Mouse (Mus musculus) adrenal gland, adult 18-20 months (tissue): ENCODE measurements around the gene Cfap99. TPM values are rescaled to one million over a fixed set of nuclear protein-coding genes. Genes with fewer than 3 reads are reported as not detected.

ENCODE experiments used
- DNase-seq, 2 experiments: peaks; one replicate each; pipeline ENCODE4 v3.0.0; 2021 to 2022; ENCODE audit warnings: low spot score in 2 of 2
- total RNA-seq, 2 experiments: library from RNA; stranded (reverse); gene quantifications; 1 replicate in 1 of 2; 2 replicates in 1 of 2; pipeline ENCODE4 v1.2.3; 2021

Cfap99 gene
- total RNA-seq, 2 experiments from 2014 or later, result not detected

DNA sequence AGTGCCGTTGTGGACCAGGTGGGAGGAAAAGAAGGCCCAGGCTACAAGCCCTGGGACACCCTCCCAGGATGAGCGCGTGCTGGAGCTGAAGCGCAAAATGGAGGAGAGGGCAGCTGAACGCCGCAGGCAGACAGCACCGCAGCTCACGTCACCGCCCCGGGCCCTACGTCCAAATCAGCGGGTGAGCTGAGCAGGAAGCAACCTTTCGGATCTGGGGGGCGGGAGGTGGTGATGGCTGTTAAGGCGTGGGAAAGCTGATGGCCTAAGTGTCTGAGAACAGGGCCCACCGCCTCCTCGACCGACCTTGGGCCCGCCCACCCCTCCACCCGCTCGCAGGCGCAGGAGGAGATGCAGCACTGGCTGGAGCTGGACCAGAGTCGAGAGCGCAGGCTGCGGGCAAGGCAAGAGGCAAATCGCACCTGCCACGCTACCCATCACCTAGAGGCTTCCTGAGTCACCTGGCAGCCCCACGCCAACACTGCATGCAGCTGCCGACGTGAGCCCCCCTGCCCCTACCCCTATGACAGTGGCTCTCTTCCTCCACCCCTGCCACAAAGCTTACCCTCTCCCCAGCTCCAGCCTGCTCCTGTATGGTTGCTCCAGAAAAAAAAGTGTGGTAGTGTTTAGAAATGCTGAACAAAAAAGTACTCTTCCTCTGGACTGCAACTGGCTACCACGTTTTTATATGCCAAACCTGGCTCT is 38.6 kb downstream of the Cfap99 start:
- DNase-seq, result peak; percentile 7 to 34

DNA sequence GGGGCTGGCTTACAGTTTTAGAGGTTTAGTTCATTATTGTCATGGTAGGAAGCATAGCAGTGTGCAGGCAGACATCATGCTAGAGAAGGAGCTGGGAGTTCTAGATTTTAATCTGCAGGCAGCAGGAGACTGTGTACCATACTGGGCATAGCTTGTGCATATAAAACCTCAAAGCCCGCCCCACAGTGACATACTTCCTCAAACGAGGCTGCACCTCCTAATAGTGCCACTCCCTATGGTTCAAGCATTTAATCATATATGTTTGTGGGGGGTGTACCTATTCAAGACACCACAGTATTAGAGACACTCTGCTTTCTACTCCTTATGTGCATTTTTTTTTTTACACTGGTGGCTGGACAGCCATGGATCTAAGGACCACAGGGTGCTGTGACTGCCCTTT is 41.7 kb downstream of the Cfap99 start:
- no peak for DNase-seq

DNA sequence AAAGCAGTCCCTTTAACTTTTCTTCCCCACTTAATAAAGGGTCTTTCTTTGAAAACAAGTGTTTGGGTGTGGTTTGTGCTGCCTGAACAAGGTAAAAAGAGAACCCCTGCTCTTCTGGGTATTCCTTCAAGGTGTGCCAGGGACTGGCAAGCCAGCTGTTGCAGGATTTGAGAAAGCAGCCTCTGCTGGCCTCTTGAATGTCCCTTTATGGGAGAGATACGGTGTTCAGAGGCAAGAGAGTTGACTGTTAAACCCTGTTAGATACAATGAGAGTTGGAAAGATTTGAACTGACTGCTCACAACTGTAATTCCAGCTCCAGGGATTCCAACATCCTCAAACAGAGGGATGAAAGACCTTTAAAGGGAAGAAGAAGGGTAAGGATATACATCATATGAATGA is 45.7 kb downstream of the Cfap99 start:
- no peak for DNase-seq

DNA sequence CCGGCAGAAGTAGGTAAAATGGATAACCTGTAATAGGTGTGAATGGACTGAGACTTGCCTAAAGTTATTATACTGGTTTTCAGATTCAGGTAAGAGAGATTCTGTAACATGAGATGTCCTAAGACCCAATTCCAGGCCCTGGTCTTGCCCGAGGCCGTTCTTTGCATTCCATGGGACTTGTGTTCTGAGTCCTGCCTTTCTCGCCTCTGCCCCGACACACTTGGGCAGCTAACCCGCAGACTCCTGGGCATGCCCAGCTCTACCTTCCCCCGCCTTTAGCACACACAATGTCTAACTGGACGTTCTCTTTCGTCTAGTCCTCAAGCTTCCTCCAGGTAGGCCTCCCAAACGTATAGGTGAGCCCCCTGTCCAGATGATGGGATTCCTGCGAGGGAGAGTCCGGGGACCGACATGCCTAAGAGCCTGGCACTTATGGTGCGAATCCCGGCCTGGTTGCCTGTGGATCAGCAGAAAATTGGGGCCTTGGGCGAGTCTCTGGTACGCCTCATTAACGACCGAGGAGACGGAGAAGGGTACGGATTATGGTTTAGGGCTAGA is 47.2 kb downstream of the Cfap99 start:
- no peak for DNase-seq

DNA sequence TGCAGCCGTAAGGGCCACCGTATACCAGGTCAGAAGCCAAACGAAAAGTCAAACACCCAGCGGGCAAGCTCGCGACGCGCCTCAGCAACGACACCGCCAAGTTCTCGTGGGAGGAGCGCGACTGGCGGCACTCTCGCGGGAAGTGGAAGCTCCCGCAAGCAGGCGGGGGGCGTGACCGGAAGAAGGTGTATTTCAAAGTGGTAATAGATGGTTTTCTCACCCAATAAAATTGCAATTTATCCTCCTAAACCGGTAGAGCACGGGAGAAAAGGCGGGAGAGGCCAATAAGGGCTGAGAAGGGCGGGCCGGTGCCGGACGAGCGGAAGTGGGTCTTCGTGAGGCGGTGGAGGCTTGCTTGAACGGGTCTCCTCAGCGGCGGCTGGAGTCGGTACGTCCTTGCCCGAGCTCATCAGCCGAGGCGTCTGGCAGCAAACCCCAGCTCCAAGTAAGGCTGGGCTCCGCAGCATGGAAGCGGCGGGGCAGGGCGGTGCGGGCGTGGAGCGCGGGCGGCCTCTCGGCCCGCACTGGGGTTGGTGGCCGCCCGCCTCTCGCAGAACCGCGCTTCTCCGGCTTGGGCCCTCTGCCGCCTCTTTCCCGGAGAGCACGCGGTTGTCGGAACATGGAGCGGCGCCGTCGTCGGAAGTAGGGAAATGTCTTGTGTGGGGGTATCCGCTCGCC is 47.8 kb downstream of the Cfap99 start, which contains the start of gene Rnf4:
Rnf4 (plus strand) TSS at position 193 of the 678 bp plus-strand sequence.
- peak; percentile 95 to 97 for DNase-seq

DNA sequence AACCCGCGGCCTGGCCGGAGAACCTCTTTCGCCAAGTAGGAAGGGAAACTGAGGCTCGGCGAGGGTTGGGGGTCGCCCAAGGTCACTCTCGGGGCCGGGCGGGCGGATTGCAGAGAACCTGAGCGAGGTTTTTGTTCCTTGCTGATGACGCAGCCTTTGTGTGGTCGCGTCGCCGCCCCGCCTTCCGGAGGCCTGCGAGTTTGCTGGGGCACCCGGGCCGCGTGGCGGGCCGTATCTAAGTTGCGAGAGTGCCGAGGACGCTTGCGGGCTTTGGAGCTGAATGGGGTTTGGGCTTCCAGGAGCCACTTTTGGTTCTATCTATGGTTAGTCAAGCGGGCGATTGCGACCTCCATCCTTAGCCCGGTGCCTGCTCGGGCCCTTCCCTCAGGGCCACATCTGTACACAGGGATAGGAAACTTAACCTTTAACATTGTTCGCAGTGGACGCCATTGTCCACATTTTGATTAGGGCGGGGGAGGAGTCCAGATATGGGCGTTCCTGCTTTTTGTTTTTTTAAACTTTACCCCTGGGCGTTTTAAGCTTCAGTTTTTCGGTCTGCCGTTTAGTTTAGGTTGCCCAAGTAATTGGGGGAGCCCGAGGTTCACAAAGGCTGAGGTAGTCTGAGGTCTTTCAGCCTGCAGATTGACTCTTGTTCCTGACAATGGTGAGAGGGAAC is 48.5 kb downstream of the Cfap99 start:
- DNase-seq, result peak; percentile 59 to 60

DNA sequence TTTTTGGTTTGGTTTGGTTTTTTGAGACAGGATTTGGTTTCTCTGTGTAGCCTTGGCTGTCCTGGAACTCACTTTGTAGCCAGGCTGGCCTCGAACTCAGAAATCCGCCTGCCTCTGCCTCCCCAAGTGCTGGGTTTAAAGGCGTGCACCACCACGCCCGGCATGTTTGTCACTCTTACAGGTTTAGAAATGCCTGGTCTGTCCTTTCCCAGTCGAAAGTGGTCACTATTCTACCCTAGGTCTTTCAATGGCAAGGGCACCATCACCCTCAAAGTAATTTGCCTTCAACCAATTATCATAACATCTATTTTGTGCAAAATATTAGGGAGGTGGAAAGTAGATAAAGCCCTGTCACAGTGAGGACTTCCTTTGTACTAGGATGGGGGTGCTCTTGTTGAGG is 51.8 kb downstream of the Cfap99 start:
- no peak for DNase-seq

DNA sequence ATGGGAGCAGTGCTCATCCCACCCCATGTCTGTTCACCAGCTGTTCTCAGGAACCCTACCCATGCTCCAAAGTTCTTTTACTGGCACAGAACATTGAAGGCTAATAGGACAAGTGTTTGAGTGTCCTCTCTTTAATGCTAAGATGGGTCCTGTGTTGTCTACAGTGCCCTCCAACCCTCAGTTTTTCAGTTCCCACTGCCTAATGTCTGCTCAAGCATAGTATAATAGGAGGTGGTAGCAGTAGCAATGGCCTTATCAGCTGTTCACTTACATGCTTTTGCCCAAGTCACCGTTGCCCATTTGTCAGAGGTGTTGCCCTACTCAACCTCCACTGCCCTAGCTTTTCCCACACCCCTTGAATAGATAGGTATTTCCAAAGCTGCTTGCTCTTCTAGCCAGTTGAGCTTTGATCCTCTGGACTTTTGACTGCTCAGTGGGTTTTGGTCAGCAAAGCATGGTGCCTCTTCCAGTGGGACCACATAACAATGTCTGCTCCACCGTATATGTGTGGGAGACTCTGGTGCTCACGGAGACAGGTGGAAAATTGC is 63.8 kb downstream of the Cfap99 start:
- no peak for DNase-seq

DNA sequence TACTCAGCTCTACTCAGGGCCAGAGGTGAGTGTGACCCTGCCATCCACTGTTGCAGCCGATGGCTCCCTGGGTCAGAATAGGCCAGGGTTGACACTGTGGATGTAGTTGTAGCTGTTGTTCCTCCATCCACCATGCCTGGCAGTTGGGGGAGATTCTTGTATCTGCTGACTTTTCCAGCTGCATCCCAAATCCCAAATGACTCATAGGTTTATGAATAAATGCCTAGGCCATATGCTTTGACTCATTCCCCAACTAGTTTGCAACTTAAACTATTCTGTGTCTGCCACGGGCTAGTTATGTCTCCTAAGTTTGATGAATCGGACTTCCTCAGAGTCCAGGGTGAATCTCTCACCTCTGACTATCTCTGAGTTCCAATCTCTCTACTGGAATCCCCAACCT is 71.9 kb downstream of the Cfap99 start:
- no peak for DNase-seq

DNA sequence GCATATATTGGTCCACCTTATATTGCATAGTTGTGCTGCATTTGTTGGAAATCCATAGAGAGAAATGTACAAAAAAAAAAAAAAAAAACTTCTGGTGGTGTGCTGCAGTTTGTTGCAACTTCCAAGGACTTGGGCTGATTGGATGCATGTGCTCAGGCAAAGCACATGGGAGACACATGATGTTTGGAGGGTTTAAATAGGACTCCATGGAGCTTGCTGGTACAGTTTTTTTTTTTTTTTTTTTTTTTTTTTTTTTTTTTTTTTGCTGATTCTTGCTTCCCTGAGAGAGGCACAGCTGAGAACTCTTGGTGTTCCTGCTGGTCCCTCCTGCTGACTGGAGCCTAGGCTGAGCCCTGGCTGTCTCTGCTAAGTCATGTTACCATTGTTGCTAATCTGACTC is 74.7 kb downstream of the Cfap99 start:
- DNase-seq, result no peak

DNA sequence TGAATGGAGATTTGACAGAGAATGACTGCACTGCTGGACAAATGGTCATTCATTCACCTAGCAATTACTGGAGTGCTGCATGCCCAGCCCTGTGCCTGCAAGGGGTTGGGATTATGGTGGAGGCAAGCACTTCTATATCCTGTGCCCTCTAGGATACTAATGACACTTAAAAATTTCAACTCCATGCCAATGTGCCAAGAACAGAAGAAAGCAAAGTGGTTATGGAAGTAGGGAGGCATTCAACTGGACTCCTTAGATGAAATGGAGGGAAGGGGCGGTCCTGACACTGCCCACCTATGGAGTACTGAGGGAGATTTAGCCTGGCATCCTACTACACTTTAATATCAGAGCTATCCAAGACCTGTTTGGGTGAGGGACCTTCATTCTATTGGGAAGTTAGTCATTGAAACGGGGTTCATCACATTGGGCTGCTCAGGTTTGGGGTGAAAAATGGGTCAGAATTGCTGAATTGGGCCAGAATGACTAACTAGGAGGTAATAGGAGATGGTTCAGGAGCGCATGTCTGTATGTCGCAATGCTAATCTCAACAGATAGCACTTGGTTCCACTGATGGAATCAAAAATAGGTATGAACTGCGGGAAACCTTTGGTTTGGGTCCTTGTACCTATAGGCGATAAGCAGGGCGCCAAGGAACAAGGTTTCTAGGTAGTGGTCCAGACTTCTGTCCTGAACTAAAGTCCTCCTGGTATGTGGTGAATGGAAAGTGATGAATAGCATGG is 80.3 kb downstream of the Cfap99 start:
- DNase-seq, result no peak

DNA sequence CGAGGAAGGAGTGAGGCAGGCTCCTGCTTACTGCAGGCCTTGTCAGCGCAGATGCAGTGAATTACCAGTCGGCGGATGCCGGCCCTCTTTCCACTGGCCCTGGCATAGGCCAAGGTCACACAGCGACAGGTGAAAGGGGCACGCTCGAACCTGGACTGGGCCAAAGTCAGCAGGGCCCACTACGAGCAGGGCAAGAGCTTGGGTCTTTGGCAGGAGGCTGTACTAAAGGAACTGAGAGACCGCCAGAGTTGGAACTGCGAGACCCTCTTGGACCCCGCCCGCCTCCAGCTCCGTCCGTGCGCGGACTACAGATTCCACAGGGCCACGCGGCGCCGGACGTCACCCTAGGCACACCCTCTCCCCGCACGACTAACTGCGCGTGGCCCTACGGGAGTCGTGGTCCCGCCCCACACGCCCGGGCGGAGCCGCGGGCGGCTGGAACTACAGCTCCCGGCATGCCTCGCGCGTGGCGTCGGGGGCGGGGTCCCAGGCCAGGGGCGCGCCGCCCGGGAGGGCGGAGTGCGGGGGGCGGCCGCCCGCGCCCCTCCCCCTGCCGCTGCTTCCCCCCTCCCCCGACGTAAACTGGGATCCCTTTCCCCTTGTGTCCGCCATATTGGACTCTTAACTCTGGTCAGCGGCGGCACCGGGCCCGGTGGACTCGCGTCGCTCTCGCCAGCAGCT is 81.1 kb downstream of the Cfap99 start, which contains the start of gene Fam193a:
Fam193a (plus strand) TSS at position 593 of the 681 bp plus-strand sequence.
- peak; percentile 97 to 98 for DNase-seq

DNA sequence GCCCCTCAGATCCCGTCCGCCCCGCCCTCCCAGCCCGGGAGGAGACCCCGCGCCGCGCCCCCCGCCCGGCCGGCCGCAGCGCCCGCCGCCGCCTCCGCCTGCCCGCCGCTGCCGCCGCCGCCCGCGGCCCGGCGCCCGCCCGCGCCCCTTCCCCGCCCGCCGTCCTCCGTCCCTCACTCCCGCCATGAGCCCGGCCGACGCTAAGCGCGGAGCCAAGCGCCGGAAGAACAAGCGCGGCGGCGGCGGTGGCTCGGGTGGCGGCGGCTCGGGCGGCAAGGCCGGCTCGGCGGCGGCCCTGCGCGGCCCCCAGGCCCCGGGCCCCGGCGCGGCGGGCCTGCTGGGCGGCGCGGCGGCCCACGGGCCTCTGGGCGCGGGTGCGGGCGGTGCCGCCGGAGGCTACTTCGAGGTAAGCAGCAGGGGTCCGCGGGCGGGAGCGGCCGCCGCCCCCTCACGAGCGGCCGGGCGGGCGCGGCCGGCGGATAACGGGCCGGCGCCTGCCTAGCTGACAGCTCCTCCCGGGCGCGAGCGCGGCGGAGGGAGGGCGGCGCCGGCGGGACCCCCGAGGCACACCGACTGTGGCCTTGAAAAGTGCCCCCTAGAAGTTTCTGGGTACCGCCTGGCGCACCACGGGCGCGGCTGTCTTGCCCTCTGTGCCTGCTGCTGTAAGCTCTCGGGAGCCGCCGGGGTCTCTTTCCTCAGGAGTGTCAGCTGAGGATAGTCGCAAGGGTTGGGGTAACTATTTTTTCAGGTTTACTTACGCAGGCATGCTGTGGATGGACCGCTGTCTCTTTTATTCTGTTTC is 81.8 kb downstream of the Cfap99 start:
- peak; percentile 33 to 52 for DNase-seq

DNA sequence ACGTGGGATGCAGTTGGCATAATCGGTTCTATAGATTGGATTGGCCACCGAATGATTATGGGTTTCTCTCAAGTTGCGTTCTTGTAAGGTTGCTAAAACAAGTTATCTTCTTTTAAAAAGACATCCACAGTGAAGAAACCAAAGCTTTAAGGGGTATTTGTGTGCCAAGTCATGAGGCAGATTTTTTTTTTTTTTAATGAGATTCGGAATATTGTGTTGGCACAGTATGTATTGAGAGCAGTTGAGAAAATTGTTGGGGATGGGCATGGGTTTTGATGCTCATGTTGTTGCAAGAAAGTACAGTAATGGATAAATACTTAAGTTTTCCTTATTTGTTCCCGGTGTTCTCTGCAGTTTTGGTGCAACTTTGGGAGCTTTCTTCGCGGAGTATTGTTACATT is 82.4 kb downstream of the Cfap99 start:
- no peak for DNase-seq

DNA sequence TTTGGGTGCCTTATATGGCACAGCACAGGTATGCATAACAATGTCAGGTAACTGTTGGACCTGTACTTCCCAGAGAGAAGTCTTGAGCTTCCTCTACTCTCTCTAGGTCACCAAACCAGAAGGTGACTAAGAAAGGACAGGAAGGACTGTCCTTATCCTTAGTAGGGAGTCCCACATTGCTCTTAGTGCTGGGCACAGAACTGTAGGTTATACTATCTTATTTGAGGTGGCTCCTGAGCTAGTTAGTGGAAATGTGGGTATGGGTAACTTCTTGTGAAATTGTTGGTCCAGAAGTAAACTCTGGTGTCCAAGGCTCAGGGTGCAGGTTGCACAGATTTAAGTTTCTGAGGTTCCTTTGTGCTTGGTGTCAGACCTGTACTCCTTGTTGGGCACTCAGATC is 83.7 kb downstream of the Cfap99 start:
- no peak for DNase-seq

DNA sequence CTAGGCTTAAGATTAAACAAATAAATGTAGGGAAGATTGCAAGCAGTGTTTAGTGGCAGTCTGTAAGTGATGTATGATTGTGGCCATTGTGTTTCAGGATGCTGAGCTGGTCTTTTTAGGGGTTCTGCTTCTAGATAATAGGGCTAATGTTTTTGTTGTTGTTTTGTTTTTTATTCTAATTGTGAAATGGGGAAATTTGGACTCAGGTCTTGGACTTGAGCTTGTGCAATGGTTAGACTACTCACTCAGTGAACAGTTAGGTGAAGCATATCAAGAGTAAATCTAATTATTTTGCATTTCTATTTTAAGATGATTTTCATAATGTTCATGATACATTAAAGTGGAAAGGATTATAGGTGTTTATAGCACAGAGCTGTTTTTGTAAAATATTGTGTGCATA is 84.1 kb downstream of the Cfap99 start:
- DNase-seq, result no peak
